Mouse (Mus musculus): ENCODE data around the gene Gm13278.

Gene Gm13278

DNA sequence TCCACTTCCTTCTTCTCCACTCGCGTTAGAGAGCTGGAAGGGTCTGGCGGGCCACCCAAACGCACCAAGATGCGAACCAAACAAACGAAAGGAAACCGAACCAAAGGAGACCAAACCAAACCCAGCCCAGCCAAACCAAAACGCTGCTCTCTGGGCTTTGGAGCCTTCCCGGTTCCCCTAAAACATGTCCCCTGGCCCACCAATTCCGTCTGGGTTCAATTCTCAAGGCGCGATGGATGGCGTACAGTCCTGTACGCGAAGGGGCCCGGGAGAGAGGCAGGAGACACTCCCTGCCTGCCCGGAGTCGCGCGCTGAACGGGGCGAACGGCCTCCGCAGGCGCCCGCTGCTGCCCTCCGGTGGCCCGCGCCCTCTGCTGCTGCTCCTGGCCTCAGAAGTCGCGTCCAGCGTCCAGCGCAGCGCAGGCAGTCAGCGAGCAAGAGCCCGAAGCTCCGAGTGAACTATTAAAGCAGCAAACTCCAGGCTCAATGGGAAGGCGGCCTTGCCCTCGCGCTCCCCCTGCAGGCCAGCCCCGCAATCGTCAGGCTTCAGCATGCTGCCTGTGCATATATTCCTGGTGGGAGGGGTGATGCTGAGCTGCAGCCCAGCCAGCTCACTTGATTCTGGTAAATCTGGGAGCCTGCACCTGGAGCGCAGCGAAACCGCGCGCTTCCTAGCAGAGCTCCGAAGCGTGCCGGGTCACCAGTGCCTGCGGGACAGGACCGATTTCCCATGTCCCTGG lies 2.8 kb downstream of the Gm13278 start, which contains the start of gene Gm13275:
Gene Gm13275 (plus strand): TSS at position 552 of the 740 bp plus-strand sequence.
- WGBS, result 0% methylated on average over 13 of the region's 52 CpGs

DNA sequence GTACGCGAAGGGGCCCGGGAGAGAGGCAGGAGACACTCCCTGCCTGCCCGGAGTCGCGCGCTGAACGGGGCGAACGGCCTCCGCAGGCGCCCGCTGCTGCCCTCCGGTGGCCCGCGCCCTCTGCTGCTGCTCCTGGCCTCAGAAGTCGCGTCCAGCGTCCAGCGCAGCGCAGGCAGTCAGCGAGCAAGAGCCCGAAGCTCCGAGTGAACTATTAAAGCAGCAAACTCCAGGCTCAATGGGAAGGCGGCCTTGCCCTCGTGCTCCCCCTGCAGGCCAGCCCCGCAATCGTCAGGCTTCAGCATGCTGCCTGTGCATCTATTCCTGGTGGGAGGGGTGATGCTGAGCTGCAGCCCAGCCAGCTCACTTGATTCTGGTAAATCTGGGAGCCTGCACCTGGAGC lies 5.7 kb downstream of the Gm13278 start, which contains the start of gene Gm13279:
Gene Gm13279 (plus strand): TSS at position 301 of the 400 bp plus-strand sequence.
- WGBS, result no CpG with 5 or more reads among the region's 28 CpGs

DNA sequence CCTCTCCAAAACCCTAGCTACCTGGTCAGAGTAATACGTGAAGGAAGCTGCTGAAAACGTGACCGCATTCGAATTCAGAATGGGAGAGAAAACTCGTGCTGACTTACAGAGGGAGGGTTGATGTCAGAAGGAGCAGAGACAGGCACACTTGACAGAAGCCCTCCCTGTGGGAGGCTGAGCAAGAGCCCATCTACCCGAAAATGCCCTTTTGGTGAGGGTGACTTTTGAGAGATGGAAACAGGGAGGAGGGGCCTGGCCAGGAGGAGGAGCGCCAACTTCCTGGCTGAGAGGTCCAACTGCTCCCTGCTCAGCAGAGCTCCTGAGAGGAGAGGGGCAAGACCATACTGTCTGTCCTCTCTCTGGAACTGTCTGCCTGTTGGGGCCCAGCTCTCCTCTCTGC lies 8.0 kb downstream of the Gm13278 start, which contains the start of gene Gm13285:
Gene Gm13285 (plus strand): TSS at position 301 of the 400 bp plus-strand sequence.
- 19% methylated on average over 6 of the region's 7 CpGs for WGBS

DNA sequence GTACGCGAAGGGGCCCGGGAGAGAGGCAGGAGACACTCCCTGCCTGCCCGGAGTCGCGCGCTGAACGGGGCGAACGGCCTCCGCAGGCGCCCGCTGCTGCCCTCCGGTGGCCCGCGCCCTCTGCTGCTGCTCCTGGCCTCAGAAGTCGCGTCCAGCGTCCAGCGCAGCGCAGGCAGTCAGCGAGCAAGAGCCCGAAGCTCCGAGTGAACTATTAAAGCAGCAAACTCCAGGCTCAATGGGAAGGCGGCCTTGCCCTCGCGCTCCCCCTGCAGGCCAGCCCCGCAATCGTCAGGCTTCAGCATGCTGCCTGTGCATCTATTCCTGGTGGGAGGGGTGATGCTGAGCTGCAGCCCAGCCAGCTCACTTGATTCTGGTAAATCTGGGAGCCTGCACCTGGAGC lies 11.6 kb downstream of the Gm13278 start, which contains the start of gene Gm13287:
Gene Gm13287 (plus strand): TSS at position 301 of the 400 bp plus-strand sequence.
- no CpG with 5 or more reads among the region's 29 CpGs for WGBS

DNA sequence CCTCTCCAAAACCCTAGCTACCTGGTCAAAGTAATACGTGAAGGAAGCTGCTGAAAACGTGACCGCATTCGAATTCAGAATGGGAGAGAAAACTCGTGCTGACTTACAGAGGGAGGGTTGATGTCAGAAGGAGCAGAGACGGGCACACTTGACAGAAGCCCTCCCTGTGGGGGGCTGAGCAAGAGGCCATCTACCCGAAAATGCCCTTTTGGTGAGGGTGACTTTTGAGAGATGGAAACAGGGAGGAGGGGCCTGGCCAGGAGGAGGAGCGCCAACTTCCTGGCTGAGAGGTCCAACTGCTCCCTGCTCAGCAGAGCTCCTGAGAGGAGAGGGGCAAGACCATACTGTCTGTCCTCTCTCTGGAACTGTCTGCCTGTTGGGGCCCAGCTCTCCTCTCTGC lies 13.9 kb downstream of the Gm13278 start, which contains the start of gene Gm13288:
Gene Gm13288 (plus strand): TSS at position 301 of the 400 bp plus-strand sequence.
- no CpG with 5 or more reads among the region's 8 CpGs for WGBS

DNA sequence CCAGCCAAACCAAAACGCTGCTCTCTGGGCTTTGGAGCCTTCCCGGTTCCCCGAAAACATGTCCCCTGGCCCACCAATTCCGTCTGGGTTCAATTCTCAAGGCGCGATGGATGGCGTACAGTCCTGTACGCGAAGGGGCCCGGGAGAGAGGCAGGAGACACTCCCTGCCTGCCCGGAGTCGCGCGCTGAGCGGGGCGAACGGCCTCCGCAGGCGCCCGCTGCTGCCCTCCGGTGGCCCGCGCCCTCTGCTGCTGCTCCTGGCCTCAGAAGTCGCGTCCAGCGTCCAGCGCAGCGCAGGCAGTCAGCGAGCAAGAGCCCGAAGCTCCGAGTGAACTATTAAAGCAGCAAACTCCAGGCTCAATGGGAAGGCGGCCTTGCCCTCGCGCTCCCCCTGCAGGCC lies 14.4 kb downstream of the Gm13278 start:
- 0% methylated on average over 13 of the region's 34 CpGs for WGBS

DNA sequence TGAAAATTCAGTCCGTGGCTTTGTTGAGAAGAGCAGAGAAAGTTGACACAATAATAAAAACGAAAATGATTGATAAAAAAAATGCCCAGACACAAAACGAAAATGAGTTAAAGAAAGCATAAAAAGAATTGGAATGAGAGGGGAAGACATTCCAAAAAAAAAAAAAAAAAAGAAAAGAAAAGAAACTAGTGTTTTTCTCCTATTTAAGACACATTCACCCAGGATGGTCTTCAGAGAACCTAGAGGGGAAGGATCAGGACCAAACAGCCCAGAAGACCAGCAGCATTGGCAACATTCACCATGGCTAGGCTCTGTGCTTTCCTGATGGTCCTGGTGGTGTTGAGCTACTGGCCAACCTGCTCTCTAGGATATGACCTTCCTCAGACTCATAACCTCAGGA lies 24.6 kb downstream of the Gm13278 start, which contains the start of gene Ifna7:
Gene Ifna7 (plus strand): TSS at position 301 of the 400 bp plus-strand sequence.
- 64% methylated on average over 3 of the region's 3 CpGs for WGBS

DNA sequence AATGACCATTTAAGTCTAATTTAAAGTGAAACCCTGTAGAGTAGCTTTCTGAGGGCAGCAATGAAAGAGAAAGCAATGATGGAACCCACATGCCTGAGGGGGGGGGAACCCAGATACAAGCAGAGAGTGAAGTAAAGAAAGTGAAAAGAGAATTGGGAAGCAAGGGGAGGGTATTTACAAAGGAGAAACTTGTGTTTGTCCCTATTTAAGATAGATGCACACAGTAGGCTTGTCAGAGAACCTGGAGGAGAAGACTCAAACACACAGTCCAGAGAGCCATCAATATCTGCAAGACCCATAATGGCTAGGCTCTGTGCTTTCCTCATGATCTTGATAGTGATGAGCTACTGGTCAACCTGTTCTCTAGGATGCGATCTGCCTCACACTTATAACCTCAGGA lies 28.3 kb downstream of the Gm13278 start, which contains the start of gene Ifna11:
Gene Ifna11 (plus strand): TSS at position 301 of the 400 bp plus-strand sequence.
- WGBS, result 90% methylated on average over 1 of the region's 1 CpGs

DNA sequence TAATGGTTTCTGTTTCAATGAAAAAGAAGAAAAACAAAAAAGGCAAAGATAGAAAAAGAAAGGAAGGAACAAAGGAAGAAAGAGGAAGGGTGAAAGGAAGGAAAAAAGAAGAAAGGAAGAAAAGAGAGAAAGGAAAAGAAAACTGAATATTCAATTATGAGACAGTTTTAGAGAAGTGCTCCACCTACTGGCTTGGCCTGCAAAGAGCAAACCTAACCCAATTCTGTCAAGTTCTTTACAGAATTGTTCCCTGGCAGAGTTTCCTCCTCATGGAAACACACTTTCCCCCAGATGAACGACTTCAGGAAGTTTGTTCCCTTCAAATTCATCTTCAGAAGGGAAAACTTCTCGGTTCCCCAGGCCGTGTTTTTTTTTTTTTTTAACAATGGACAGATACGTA lies 31.6 kb downstream of the Gm13278 start:
- WGBS, result 21% methylated on average over 4 of the region's 4 CpGs

DNA sequence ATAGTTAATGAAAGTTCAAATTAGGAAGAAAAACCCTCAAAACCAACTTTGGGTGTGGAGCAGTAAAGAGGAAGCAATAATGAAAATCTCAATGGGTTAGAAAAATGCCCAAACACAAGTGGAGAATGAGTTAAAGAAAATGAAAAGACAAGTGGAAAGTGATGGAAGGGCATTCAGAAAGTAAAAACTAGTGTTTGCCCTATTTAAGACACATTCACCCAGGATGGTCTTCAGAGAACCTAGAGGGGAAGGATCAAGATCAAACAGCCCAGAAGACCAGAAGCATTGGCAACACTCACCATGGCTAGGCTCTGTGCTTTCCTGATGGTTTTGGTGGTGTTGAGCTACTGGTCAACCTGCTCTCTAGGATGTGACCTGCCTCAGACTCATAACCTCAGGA lies 35.8 kb downstream of the Gm13278 start, which contains the start of gene Ifna6:
Gene Ifna6 (plus strand): TSS at position 301 of the 400 bp plus-strand sequence.

DNA sequence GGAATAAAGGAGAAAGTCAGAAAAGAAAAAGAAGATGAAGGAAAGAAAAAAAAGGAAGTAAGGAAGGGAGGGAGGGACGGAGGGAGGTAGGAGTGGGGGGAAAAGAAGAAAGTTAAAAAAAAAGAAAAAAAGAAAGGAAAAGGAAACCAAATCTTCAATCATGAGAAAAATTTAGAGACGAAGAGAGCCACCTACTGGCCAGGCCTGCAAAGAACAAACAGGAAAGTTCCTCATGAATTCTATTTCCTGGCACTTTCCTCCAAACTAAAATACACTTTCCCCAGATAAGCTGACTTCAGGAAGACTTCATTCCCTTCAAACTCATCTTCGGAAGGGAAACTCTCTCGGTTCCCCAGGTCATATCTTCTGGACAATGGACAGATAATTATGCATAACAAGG lies 39.2 kb downstream of the Gm13278 start:
- WGBS, result 21% methylated on average over 4 of the region's 4 CpGs

DNA sequence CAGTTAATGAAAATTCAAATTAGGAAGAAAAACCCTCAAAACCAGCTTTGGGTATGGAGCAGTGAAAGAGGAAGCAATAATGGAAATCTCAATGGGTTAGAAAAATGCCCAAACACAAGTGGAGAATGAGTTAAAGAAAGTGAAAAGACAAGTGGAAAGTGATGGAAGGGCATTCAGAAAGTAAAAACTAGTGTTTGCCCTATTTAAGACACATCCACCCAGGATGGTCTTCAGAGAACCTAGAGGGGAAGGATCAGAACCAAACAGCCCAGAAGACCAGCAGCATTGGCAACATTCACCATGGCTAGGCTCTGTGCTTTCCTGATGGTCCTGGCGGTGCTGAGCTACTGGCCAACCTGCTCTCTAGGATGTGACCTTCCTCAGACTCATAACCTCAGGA lies 43.9 kb downstream of the Gm13278 start, which contains the start of gene Ifna5:
Gene Ifna5 (plus strand): TSS at position 301 of the 400 bp plus-strand sequence.
- WGBS, result 88% methylated on average over 1 of the region's 1 CpGs

DNA sequence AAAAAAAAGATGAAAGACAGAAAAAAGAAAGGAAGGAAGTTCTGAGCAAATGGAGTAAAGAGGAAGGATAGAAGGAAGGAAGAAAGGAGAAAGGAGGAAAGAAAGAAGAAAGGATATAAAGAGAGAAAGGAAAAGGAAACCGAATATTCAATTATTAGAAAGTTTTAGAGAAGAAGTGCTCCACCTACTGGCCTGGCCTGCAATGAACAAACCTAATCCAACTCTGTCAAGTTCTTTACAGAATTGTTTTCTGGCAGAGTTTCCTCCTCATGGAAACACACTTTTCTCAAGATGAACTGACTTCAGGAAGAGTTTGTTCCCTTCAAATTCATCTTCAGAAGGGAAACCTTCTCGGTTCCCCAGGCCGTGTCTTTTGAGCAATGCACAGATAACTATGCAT lies 47.5 kb downstream of the Gm13278 start:
- WGBS, result 38% methylated on average over 3 of the region's 3 CpGs

DNA sequence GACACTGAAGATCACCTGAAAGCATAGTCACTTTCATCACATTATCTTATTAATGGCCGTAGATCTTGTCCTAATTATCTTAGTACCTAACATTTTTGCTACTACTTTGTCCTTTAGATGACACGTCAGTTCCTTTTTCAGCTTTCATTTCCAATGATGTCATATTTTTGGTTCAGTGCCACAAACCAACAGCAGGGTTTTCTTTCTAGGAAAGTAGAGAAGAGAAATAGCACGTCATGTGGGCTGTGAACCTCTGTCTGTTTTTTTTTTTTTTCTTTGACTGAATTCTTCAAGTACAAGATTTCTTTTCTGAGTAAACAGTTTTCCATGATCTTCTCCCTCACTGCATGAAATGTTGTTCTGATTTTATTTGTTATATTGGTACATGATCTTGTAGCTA lies 48.7 kb downstream of the Gm13278 start:
- WGBS, result 65% methylated on average over 3 of the region's 3 CpGs

DNA sequence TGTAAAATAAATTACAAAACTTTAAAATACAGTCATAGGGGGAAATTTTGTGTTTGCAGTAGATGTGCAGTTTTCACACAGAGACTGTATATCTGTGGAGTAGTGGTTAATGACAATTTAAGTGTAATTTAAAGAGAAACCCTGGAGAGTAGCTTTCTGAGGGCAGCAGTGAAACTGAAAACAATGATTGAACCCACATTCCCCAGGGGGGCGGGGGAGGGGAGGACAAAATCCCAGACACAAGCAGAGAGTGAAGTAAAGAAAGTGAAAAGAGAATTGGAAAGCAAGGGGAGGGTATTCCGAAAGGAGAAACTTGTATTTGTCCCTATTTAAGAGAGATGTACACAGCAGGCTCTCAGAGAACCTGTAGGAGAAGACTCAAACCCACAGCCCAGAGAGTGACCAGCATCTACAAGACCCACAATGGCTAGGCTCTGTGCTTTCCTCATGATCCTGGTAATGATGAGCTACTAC lies 50.1 kb downstream of the Gm13278 start, which contains the start of gene Ifna4:
Gene Ifna4 (plus strand): TSS at position 424 of the 474 bp plus-strand sequence.
- 76% methylated on average over 2 of the region's 2 CpGs for WGBS
